Mouse (Mus musculus): ENCODE data around the gene Klhl31. TPM values are rescaled to one million over a fixed set of nuclear protein-coding genes. Genes with fewer than 3 reads are reported as not detected.

The Klhl31 gene
- polyA plus RNA-seq, 1 experiment from 2014 or later: 0.20 TPM

GRCm38 (mm10) chr9:77602302-77603266 lies 33.7 kb upstream of the Klhl31 start:
- Histone ChIP-seq H3K27ac (ENCODE audit: low read length) (no peak overlapping the region), H3K4me2 (ENCODE audit: low read length) (no peak overlapping the region), H3K4me1 (ENCODE audit: control insufficient read depth, insufficient read depth, low read length) (no peaks in the 10 kb centered on the region), H3K27me3 (ENCODE audit: control insufficient read depth, insufficient read depth, low read depth, low read length) (no peaks in the 10 kb centered on the region), H3K9ac (ENCODE audit: low read depth, low read length) (no peak overlapping the region), H3K36me3 (ENCODE audit: control insufficient read depth, insufficient read depth, low read length) (no peaks in the 10 kb centered on the region), H3K9me3 (replicated peaks; ENCODE audit: control insufficient read depth, low read length, poor library complexity, severe bottlenecking) (no peaks in the 10 kb centered on the region), H3K4me3 (ENCODE audit: low read depth, low read length) (no peak overlapping the region)
- 0 out of 2 replicates have a peak, but pooled peaks have one; percentile 32 for ATAC-seq
- WGBS: 75% methylated on average over 10 of the region's 10 CpGs

- Histone ChIP-seq H3K4me3 (ENCODE audit: low read depth, low read length) (no peak overlapping the region), H3K27ac (ENCODE audit: low read length) (no peak overlapping the region), H3K27me3 (ENCODE audit: control insufficient read depth, insufficient read depth, low read depth, low read length) (no peaks in the 10 kb centered on the region), H3K9me3 (replicated peaks; ENCODE audit: control insufficient read depth, low read length, poor library complexity, severe bottlenecking) (no peaks in the 10 kb centered on the region), H3K4me1 (ENCODE audit: control insufficient read depth, insufficient read depth, low read length) (no peaks in the 10 kb centered on the region), H3K9ac (ENCODE audit: low read depth, low read length) (no peak overlapping the region), H3K36me3 (ENCODE audit: control insufficient read depth, insufficient read depth, low read length) (no peaks in the 10 kb centered on the region), H3K4me2 (ENCODE audit: low read length) (no peak overlapping the region)
- 89% methylated on average over 1 of the region's 1 CpGs for WGBS
- ATAC-seq: no peak
These were observed 32.3 kb upstream of the Klhl31 start for GRCm38 (mm10) chr9:77603965-77604509.

GRCm38 (mm10) chr9:77607295-77607694 lies 29.0 kb upstream of the Klhl31 start:
- no peak overlapping the region for H3K9ac ChIP-seq (ENCODE audit: low read depth, low read length)
- ATAC-seq: no peak
- H3K27me3 ChIP-seq (ENCODE audit: control insufficient read depth, insufficient read depth, low read depth, low read length): no peaks in the 10 kb centered on the region
- no peaks in the 10 kb centered on the region for H3K36me3 ChIP-seq (ENCODE audit: control insufficient read depth, insufficient read depth, low read length)
- H3K27ac ChIP-seq (ENCODE audit: low read length): no peak overlapping the region
- H3K4me2 ChIP-seq (ENCODE audit: low read length): no peak overlapping the region
- no peaks in the 10 kb centered on the region for H3K9me3 ChIP-seq (replicated peaks; ENCODE audit: control insufficient read depth, low read length, poor library complexity, severe bottlenecking)
- no peaks in the 10 kb centered on the region for H3K4me1 ChIP-seq (ENCODE audit: control insufficient read depth, insufficient read depth, low read length)
- 82% methylated on average over 6 of the region's 6 CpGs for WGBS
- H3K4me3 ChIP-seq (ENCODE audit: low read depth, low read length): no peak overlapping the region

DNA sequence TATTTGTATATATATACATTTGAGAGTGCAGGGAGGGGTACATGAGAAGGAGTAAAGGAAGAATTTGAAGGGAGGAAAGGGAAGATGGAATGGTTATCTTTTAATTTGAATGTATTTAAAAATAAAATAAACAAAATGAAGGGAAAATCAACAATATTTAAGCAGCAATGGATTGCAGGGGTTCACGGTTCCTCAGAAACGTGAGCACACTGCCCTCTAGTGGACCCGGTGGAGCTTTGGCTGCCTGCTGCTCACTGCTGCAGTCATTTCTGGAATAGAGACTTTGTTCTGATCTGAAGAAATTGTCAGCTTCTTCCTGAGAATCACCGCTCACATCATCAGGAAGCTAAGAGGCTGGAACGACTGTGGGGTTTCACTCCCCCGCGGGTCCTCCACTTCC lies 28.5 kb upstream of the Klhl31 start:
- Histone ChIP-seq H3K4me2 (ENCODE audit: low read length) (no peak overlapping the region), H3K27me3 (ENCODE audit: control insufficient read depth, insufficient read depth, low read depth, low read length) (no peaks in the 10 kb centered on the region), H3K27ac (ENCODE audit: low read length) (no peak overlapping the region), H3K36me3 (ENCODE audit: control insufficient read depth, insufficient read depth, low read length) (no peaks in the 10 kb centered on the region), H3K9me3 (replicated peaks; ENCODE audit: control insufficient read depth, low read length, poor library complexity, severe bottlenecking) (no peaks in the 10 kb centered on the region), H3K4me1 (ENCODE audit: control insufficient read depth, insufficient read depth, low read length) (no peaks in the 10 kb centered on the region), H3K9ac (ENCODE audit: low read depth, low read length) (no peak overlapping the region), H3K4me3 (ENCODE audit: low read depth, low read length) (no peak overlapping the region)
- WGBS: 25% methylated on average over 5 of the region's 7 CpGs
- ATAC-seq: 0 out of 2 replicates have a peak, but pooled peaks have one; percentile 62

- H3K4me3 ChIP-seq (ENCODE audit: low read depth, low read length): no peak overlapping the region
- H3K9me3 ChIP-seq (replicated peaks; ENCODE audit: control insufficient read depth, low read length, poor library complexity, severe bottlenecking): no peaks in the 10 kb centered on the region
- H3K9ac ChIP-seq (ENCODE audit: low read depth, low read length): no peak overlapping the region
- H3K27ac ChIP-seq (ENCODE audit: low read length): no peak overlapping the region
- no peaks in the 10 kb centered on the region for H3K36me3 ChIP-seq (ENCODE audit: control insufficient read depth, insufficient read depth, low read length)
- H3K4me1 ChIP-seq (ENCODE audit: control insufficient read depth, insufficient read depth, low read length): no peaks in the 10 kb centered on the region
- no peak overlapping the region for H3K4me2 ChIP-seq (ENCODE audit: low read length)
- no peak for ATAC-seq
- H3K27me3 ChIP-seq (ENCODE audit: control insufficient read depth, insufficient read depth, low read depth, low read length): no peaks in the 10 kb centered on the region
These were observed 25.5 kb upstream of the Klhl31 start for GRCm38 (mm10) chr9:77610811-77611210.

- H3K27me3 ChIP-seq (ENCODE audit: control insufficient read depth, insufficient read depth, low read depth, low read length): no peaks in the 10 kb centered on the region
- ATAC-seq: no peak
- WGBS: 84% methylated on average over 4 of the region's 4 CpGs
These were observed 24.0 kb upstream of the Klhl31 start for GRCm38 (mm10) chr9:77612349-77612748.

DNA sequence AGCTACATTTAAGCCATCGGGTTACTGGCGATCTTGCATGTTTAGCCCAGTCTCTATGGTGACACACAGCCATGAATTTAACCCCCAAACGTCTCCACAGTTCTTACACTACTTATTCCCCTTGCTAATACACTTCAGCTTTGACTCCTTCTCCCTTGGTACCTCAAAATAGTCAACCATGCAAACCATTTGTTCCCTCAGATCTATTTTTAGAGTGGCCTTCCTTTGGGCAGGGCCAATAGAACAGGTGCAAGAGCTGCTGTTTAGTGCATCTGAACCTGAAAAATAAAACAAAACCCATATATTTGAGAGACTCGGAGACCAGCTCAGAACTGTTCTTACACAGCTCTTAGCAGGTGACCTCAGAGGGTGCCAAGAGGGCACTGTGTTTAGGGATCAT lies 20.4 kb upstream of the Klhl31 start:
- H3K27ac ChIP-seq (ENCODE audit: low read length): no peak overlapping the region
- no peak for ATAC-seq
- H3K4me1 ChIP-seq (ENCODE audit: control insufficient read depth, insufficient read depth, low read length): no peaks in the 10 kb centered on the region
- no peaks in the 10 kb centered on the region for H3K27me3 ChIP-seq (ENCODE audit: control insufficient read depth, insufficient read depth, low read depth, low read length)
- no peaks in the 10 kb centered on the region for H3K36me3 ChIP-seq (ENCODE audit: control insufficient read depth, insufficient read depth, low read length)
- H3K4me3 ChIP-seq (ENCODE audit: low read depth, low read length): no peak overlapping the region
- H3K9ac ChIP-seq (ENCODE audit: low read depth, low read length): no peak overlapping the region
- H3K9me3 ChIP-seq (replicated peaks; ENCODE audit: control insufficient read depth, low read length, poor library complexity, severe bottlenecking): no peaks in the 10 kb centered on the region
- 58% methylated on average over 4 of the region's 4 CpGs for WGBS
- H3K4me2 ChIP-seq (ENCODE audit: low read length): no peak overlapping the region

More at GRCm38 (mm10) chr9:77612349-77612748, 24.0 kb upstream of the Klhl31 start:
- H3K36me3 ChIP-seq (ENCODE audit: control insufficient read depth, insufficient read depth, low read length): no peaks in the 10 kb centered on the region
- H3K4me2 ChIP-seq (ENCODE audit: low read length): no peak overlapping the region
- H3K9ac ChIP-seq (ENCODE audit: low read depth, low read length): no peak overlapping the region
- H3K27ac ChIP-seq (ENCODE audit: low read length): no peak overlapping the region
- no peaks in the 10 kb centered on the region for H3K9me3 ChIP-seq (replicated peaks; ENCODE audit: control insufficient read depth, low read length, poor library complexity, severe bottlenecking)
- no peaks in the 10 kb centered on the region for H3K4me1 ChIP-seq (ENCODE audit: control insufficient read depth, insufficient read depth, low read length)
- H3K4me3 ChIP-seq (ENCODE audit: low read depth, low read length): no peak overlapping the region

DNA sequence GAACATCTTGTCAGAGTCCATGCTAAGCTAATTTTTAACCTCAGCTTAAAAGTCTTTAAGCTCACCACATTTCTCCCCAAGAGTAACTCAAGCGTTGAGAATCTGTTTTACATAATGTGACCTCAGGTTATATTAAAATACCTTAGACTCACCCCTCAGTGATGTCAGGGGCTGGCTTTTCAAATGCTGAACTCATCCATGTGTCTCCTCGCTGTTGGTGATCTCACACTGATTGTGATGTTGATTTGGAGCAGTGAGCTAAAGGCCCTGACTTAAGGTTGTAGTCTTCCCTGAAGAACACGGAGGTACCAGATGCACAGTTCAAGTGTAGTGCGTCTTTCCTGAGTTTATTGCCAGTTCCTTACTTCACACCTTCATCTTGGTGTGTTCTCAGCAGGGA lies 19.5 kb upstream of the Klhl31 start:
- H3K27ac ChIP-seq (ENCODE audit: low read length): no peak overlapping the region
- no peak overlapping the region for H3K4me3 ChIP-seq (ENCODE audit: low read depth, low read length)
- no peaks in the 10 kb centered on the region for H3K36me3 ChIP-seq (ENCODE audit: control insufficient read depth, insufficient read depth, low read length)
- no peak overlapping the region for H3K9ac ChIP-seq (ENCODE audit: low read depth, low read length)
- no peak for ATAC-seq
- H3K4me2 ChIP-seq (ENCODE audit: low read length): no peak overlapping the region
- H3K4me1 ChIP-seq (ENCODE audit: control insufficient read depth, insufficient read depth, low read length): no peaks in the 10 kb centered on the region
- 57% methylated on average over 4 of the region's 4 CpGs for WGBS
- no peaks in the 10 kb centered on the region for H3K9me3 ChIP-seq (replicated peaks; ENCODE audit: control insufficient read depth, low read length, poor library complexity, severe bottlenecking)
- H3K27me3 ChIP-seq (ENCODE audit: control insufficient read depth, insufficient read depth, low read depth, low read length): no peaks in the 10 kb centered on the region

- H3K27ac ChIP-seq (ENCODE audit: low read length): no peak overlapping the region
- no peaks in the 10 kb centered on the region for H3K27me3 ChIP-seq (ENCODE audit: control insufficient read depth, insufficient read depth, low read depth, low read length)
- H3K4me2 ChIP-seq (ENCODE audit: low read length): no peak overlapping the region
- WGBS: 85% methylated on average over 6 of the region's 6 CpGs
- H3K4me1 ChIP-seq (ENCODE audit: control insufficient read depth, insufficient read depth, low read length): no peaks in the 10 kb centered on the region
- ATAC-seq: no peak
- no peak overlapping the region for H3K9ac ChIP-seq (ENCODE audit: low read depth, low read length)
- no peaks in the 10 kb centered on the region for H3K36me3 ChIP-seq (ENCODE audit: control insufficient read depth, insufficient read depth, low read length)
- no peak overlapping the region for H3K4me3 ChIP-seq (ENCODE audit: low read depth, low read length)
- H3K9me3 ChIP-seq (replicated peaks; ENCODE audit: control insufficient read depth, low read length, poor library complexity, severe bottlenecking): no peaks in the 10 kb centered on the region
These were observed 18.5 kb upstream of the Klhl31 start for GRCm38 (mm10) chr9:77617751-77618150.

Measured in midbrain, embryonic 16.5 days (tissue).